Mouse (Mus musculus) cortical plate, adult 2 months (tissue): ENCODE measurements around the gene Mpdz.

ENCODE experiments used
- CTCF ChIP-seq: fragments of 200-500 bp; IDR thresholded peaks from 2 replicates; pipeline ENCODE4 v1.5.1; 2011; ENCODE audit warnings: mild to moderate bottlenecking, control low read depth, low read length; ENCODE audit not compliant: insufficient read depth; ENCODE audit errors: extremely low read depth
- POLR2A ChIP-seq: fragments of 200-500 bp; IDR thresholded peaks from 2 replicates; pipeline ENCODE4 v1.6.1; 2011; ENCODE audit warnings: mild to moderate bottlenecking, low read length, control low read depth; ENCODE audit not compliant: insufficient read depth; ENCODE audit errors: extremely low read depth

- TF ChIP-seq POLR2A (no peak), CTCF (no peak)
Observed at GRCm38 (mm10) chr4:81249245-81249644, 193.4 kb downstream of the Mpdz start.
